Mouse (Mus musculus): ENCODE measurements at regions not wholly inside any gene's neighbourhood (a gene's known extent, or its start where the extent isn't known, plus 50 kb on each side); places are given as distances from the start of the nearest gene placed in this dataset.

GRCm38 (mm10) chr2:64181336-64181735 is 83.5 kb upstream of the Fign start:
- DNase-seq (ENCODE audit: low spot score): peak; percentile 65

GRCm38 (mm10) chr2:64164398-64164797 is 66.6 kb upstream of the Fign start:
- no peak for DNase-seq (ENCODE audit: low spot score)
